Mouse (Mus musculus) c-Kit-positive CD71-positive TER-119-positive erythroid progenitor cells, embryonic 14.5 days (primary cell): Measurements from ENCODE around the gene Gm20388.

Experiments used
- DNase-seq: peaks from one replicate; pipeline ENCODE4 v3.0.0-alpha.2; 2013; ENCODE audit warnings: low spot score

Gene Gm20388

DNA sequence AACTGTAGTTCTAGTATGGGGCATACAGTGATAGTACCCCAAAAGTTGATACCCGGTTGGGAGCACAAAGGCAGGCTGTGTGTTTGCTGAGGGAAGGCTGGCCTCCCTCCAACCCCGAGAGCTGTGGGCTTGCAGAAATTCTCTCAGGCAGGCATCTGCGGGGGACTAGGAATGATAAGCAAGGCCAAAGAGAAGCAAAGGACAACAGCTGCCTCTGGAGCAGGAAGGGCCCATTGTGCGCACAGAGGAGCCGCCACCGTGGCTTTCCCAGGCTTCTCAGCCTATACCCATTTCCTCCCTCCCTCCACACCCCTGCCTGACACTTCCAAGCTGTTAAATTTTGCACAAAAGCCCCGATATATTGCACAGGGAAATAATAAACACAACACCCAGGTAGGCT, 3423.2 kb downstream of the Gm20388 start:
- no peak for DNase-seq

GRCm38 (mm10) chr8:123334467-123334866, 3423.8 kb downstream of the Gm20388 start:
- no peak for DNase-seq

GRCm38 (mm10) chr8:123337475-123337874, 3426.8 kb downstream of the Gm20388 start:
- DNase-seq = no peak

DNA sequence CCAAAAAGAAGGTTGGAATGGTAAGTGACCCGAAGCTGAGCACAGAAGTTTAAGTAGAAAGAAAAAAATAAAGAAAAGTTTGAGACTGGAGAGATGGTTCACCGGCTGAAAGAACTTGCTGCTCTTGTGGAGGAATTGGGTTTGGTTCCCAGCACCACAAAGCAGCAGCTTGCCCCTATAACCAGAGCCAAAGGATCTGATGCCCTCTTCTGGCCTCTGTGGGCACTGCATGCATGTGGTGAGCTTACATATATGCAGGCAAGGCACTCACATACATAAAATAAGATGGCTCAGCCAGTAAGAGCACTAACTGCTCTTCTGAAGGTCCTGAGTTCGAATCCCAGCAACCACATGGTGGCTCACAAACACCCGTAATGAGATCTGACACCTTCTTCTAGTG, 3429.4 kb downstream of the Gm20388 start:
- no peak for DNase-seq

DNA sequence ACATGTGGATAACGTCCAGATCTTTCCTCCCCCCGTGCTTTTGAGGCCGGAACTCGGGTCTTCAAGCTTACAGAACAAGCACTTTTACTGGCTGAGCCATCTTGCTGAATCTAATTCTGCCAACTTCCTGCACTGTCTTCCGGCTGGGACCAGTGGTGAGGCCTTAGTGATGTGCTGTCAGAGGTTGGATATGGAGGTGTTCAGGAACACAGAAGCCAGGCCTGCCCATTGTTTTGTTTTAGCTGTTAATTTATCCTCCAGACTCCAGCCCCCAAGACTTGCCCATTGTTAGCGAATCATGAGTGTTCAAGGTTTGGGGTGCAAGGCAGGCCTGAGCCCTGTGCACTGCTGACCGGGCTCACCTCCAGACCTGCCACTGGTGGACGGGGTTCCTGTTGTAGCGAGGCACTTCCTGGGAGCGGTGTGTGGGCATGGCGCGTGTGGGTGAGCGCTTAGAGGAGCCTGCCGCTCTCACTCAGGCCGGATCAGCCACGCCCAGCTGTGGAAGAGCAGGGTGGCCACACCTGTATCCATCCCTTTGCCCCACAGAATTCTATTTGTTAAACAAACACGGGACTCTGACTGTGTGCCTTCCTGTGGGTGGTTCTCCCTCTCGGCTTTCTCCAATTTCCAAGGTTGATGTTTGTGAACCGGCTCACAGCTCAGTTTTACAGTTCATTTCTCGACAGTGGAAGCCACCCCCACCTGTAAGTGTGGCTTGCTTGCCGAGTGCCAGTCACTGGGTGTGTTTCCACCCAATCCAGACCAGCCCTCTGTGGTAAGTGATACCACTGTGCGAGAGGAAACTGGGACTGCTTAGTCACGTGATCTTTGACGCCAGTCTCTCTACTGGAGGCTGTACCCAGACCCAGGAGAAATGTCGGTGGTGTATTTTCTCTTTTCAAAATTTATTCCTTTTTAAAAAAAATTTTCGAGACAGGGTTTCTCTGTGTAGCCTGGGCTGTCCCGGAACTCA, 3430.7 kb downstream of the Gm20388 start:
- no peak for DNase-seq

DNA sequence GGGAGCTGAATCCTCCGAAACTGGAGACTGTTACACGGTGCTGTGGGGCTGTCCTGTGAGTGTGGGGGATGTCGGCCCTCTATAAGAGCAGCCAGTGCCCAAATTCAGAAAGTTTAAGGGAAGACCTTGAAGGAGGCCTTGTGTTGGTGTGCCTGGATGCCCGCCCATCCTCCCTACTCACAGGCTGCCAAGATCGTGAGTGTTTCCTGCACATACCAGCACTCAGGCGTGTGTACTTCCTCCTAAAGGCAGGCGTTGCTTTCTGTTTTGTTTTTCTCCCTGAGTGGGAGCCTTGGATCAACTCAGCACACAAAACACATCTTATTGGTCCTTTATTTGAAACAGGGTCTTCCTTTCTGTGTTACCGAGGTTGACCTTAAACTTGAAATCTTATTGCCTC, 3431.6 kb downstream of the Gm20388 start:
- no peak for DNase-seq

GRCm38 (mm10) chr8:123342911-123343310, 3432.3 kb downstream of the Gm20388 start:
- DNase-seq = no peak

- DNase-seq = no peak
These were observed 3432.8 kb downstream of the Gm20388 start for GRCm38 (mm10) chr8:123343422-123343821.

- DNase-seq = no peak
These were observed 3434.5 kb downstream of the Gm20388 start for GRCm38 (mm10) chr8:123345135-123345534.

GRCm38 (mm10) chr8:123345856-123346255, 3435.2 kb downstream of the Gm20388 start:
- DNase-seq = no peak

DNA sequence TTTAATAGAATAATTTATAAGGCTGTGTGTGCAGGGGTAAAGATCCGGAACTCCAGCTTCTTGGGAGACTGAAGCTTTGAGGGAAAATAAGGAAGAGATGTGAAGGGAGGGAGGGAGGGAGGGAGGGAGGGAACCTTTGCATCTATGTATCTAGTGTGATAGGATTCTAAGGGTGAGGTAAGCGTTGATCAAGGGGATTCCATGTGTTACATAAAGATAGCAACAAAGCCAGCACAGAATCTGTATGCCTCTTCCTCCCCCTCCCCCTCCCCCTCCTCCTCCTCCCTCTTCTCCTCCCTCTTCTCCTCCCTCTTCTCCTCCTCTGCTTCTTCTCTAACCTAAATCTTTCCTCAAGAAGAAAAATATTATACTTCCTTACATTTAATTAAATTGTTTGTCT, 3436.7 kb downstream of the Gm20388 start:
- DNase-seq = no peak

DNA sequence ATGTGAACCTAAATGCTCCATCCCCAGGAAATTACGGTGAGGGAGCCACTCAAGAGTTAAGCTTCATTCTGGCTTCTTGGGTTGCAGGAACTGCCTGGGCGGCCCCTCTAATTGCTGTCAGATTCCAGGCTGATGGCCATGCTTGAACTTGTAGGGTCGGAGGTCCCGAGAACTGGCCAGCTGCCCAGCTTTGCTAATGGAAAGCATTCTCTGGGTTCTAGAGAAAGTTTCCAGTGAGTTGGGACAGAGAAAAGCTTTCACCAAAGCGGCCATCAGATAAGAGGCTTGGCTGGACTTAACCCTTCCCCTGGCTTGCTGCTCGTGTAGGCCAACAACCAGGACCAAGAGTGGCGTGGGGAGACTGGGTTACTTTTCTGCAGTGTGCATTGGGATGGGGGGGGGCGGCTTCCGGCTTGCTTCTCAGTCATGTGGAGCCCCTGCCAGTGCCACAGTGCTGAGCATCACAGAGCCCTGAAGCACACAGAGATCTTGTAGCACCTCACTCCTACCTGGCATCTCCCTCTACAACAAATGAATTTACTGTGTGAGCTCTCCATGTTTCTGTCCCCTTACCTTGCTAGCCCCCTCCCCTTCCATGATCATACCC, 3437.7 kb downstream of the Gm20388 start:
- DNase-seq = no peak

DNA sequence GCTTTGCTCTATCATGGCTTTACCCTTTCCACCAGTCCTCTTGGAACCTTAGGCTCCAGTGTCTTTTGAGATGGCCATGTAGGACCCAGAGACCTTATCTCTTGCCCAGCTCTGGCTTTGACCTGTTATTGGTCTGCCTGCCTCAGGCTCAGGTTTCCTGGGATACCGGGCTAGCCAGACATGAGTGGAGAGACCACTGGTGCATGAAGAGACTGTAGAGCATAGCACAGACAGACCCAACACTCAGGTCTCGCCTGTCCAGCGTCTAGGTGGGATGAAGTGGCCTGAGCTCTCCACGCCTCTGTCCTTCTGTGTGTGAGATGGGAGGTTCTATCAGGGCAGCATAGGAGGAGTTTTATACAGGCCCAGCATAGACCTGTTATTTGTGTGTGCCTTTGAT, 3438.4 kb downstream of the Gm20388 start:
- no peak for DNase-seq

- DNase-seq = no peak
These were observed 3441.5 kb downstream of the Gm20388 start for GRCm38 (mm10) chr8:123352118-123352517.

DNA sequence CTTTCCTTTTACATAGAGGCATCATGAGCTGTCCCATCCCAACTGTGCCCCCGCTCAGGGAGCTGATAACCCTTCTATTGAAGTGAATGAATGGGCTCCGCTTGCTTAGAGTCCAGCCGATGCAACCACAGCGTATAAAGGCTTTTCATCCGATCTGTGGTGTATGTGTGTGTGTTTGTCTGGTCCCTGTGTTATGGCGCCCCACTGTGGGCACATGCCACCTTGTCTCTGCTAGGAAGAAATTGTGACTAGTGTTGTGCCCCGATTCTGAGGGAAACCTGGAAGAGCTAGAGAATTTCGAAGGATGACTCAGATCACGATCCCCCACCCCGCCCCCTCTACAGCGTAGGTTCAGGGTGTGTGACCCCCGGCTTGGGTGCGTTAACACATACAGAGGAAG, 3442.1 kb downstream of the Gm20388 start:
- no peak for DNase-seq

- no peak for DNase-seq
These were observed 3442.6 kb downstream of the Gm20388 start for GRCm38 (mm10) chr8:123353216-123353615.

- peak; percentile 76 for DNase-seq
These were observed 3450.6 kb downstream of the Gm20388 start for GRCm38 (mm10) chr8:123361082-123361739.

DNA sequence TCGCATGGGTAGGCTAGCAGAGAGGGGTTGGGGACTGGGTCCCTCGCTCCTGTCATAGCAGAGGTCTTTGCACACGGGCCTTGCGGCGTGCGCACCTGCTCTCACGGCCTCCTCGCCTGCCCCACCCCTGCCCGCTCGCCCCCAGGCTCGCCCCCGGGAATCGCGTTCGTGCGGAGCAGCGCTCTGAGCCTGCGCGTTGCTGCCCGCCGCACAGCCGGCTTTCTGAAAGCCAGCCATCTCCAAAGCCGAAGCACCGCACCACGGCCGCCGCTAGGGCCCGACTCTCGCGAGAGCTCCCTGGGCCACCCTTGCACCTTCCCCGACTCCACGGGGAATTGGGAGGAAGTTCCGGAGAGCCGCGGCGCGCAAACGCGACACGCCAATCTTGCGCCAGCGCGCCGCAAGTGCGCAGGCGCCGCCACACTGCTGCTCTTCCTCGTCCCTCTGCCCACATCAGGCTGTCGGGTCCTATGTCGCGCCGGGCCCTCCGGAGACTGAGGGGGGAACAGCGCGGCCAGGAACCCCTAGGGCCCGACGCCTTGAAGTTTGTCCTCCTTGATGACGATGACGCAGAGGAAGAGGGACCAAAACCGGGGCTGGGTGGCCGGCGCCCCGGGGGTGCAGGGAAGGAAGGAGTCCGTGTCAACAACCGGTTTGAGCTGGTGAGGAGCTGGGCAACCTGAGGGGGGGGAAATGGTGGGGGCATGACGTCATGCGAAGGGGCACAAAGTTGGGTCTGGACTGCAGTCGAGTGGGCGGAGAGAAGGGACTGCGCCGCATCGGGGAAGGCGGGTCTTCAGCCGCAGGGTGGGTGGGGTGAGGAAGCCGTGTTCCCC, 3463.0 kb downstream of the Gm20388 start, which contains the start of gene Tcf25:
Tcf25 (plus strand) TSS at position 351 of the 836 bp plus-strand sequence.
- peak; percentile 86 for DNase-seq

- DNase-seq = peak; percentile 90
These were observed 3463.6 kb downstream of the Gm20388 start for GRCm38 (mm10) chr8:123374239-123374578.

DNA sequence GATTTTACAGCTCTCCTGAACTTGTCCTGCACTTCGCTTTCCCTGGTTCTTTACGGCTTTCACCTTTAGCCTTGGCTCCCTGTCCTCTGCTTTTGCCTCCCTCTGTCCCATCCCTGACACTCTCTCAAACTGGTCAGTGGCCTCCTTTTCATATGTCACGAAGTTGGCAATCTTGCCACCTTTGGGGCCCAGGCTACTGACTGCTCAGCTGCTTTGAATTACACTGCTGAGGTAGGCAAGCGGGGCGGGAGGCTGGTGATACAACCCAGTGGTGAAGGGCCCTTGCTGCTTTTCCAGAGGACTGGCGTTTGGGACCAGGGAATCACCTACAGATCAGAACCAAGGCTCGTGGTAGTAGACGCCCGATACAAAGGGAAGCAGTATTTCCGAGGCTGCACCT, 3465.1 kb downstream of the Gm20388 start:
- no peak for DNase-seq

- DNase-seq = no peak
These were observed 3465.5 kb downstream of the Gm20388 start for GRCm38 (mm10) chr8:123376106-123376505.

- DNase-seq = no peak
These were observed 3471.1 kb downstream of the Gm20388 start for GRCm38 (mm10) chr8:123381711-123382110.
